Mouse (Mus musculus): ENCODE data around the gene Pank3. TPM values are rescaled to one million over a fixed set of nuclear protein-coding genes. Genes with fewer than 3 reads are reported as not detected.

Pank3 gene
- total and polyA plus RNA-seq, 3 experiments = 4.8 to 21.8 (median 19.4) TPM

GRCm38 (mm10) chr11:35798495-35798820, 29.2 kb downstream of the Pank3 start:
- no peak overlapping the region for H3K9ac ChIP-seq (ENCODE audit: low read depth, low read length)
- intact Hi-C loops (cut with DNase I) = no loop called here
- no peaks in the 10 kb centered on the region for H3K36me3 ChIP-seq (ENCODE audit: control insufficient read depth, insufficient read depth, low read length)
- no peaks in the 10 kb centered on the region for H3K79me2 ChIP-seq (replicated peaks; ENCODE audit: control insufficient read depth, insufficient read depth, low read length)
- no peak for DNase-seq
- no peaks in the 10 kb centered on the region for H3K4me1 ChIP-seq (ENCODE audit: control insufficient read depth, insufficient read depth, low read length)
- H3K27ac ChIP-seq = no peak overlapping the region
- TF ChIP-seq POLR2A (IDR thresholded peaks at IDR 0.05; ENCODE audit: insufficient read depth, low read depth, low read length) = no peak
- no peak for TF ChIP-seq CTCF (IDR thresholded peaks at IDR 0.05)
- no peak for TF ChIP-seq EP300 (IDR thresholded peaks at IDR 0.05; ENCODE audit: insufficient read depth, low read depth, low read length)
- WGBS = 4% methylated on average over 23 of the region's 23 CpGs
- H3K27me3 ChIP-seq (ENCODE audit: control insufficient read depth, insufficient read depth, low read length) = peaks cover 12% of the 10 kb centered on the region
- H3K4me3 ChIP-seq = no peak overlapping the region

GRCm38 (mm10) chr11:35798874-35799273, 29.6 kb downstream of the Pank3 start, which contains the start of gene Fbll1:
Gene Fbll1 (minus strand): TSS chr11:35798884.
- no peaks in the 10 kb centered on the region for H3K4me1 ChIP-seq (ENCODE audit: control insufficient read depth, insufficient read depth, low read length)
- no peaks in the 10 kb centered on the region for H3K36me3 ChIP-seq (ENCODE audit: control insufficient read depth, insufficient read depth, low read length)
- H3K27ac ChIP-seq = no peak within 1 kb of the TSS
- intact Hi-C loops (cut with DNase I) = no loop called here
- no peak within 1 kb of the TSS for H3K9ac ChIP-seq (ENCODE audit: low read depth, low read length)
- peak in 1 of 2 experiments; percentile 22 for DNase-seq
- peaks cover 12% of the 10 kb centered on the region for H3K27me3 ChIP-seq (ENCODE audit: control insufficient read depth, insufficient read depth, low read length)
- no peak for TF ChIP-seq EP300 (IDR thresholded peaks at IDR 0.05; ENCODE audit: insufficient read depth, low read depth, low read length)
- TF ChIP-seq CTCF (IDR thresholded peaks at IDR 0.05) = no peak
- TF ChIP-seq POLR2A (IDR thresholded peaks at IDR 0.05; ENCODE audit: insufficient read depth, low read depth, low read length) = no peak
- H3K79me2 ChIP-seq (replicated peaks; ENCODE audit: control insufficient read depth, insufficient read depth, low read length) = no peaks in the 10 kb centered on the region
- no peak within 1 kb of the TSS for H3K4me3 ChIP-seq
- WGBS = 17% methylated on average over 11 of the region's 11 CpGs

- H3K4me3 ChIP-seq = no peak overlapping the region
- peaks cover 12% of the 10 kb centered on the region for H3K27me3 ChIP-seq (ENCODE audit: control insufficient read depth, insufficient read depth, low read length)
- H3K9ac ChIP-seq (ENCODE audit: low read depth, low read length) = no peak overlapping the region
- intact Hi-C loops (cut with DNase I) = no loop called here
- no peak overlapping the region for H3K27ac ChIP-seq
- no peaks in the 10 kb centered on the region for H3K4me1 ChIP-seq (ENCODE audit: control insufficient read depth, insufficient read depth, low read length)
- no peak for DNase-seq
- WGBS = 68% methylated on average over 5 of the region's 5 CpGs
- H3K36me3 ChIP-seq (ENCODE audit: control insufficient read depth, insufficient read depth, low read length) = no peaks in the 10 kb centered on the region
- H3K79me2 ChIP-seq (replicated peaks; ENCODE audit: control insufficient read depth, insufficient read depth, low read length) = no peaks in the 10 kb centered on the region
- TF ChIP-seq CTCF (IDR thresholded peaks at IDR 0.05) = no peak
- no peak for TF ChIP-seq POLR2A (IDR thresholded peaks at IDR 0.05; ENCODE audit: insufficient read depth, low read depth, low read length)
- TF ChIP-seq EP300 (IDR thresholded peaks at IDR 0.05; ENCODE audit: insufficient read depth, low read depth, low read length) = no peak
Observed at GRCm38 (mm10) chr11:35801332-35801731, 32.0 kb downstream of the Pank3 start.

- Histone ChIP-seq H3K4me3 (no peak overlapping the region), H3K9ac (ENCODE audit: low read depth, low read length) (no peak overlapping the region), H3K36me3 (ENCODE audit: control insufficient read depth, insufficient read depth, low read length) (no peaks in the 10 kb centered on the region), H3K27me3 (ENCODE audit: control insufficient read depth, insufficient read depth, low read length) (no peaks in the 10 kb centered on the region), H3K4me1 (ENCODE audit: control insufficient read depth, insufficient read depth, low read length) (no peaks in the 10 kb centered on the region), H3K27ac (no peak overlapping the region), H3K79me2 (replicated peaks; ENCODE audit: control insufficient read depth, insufficient read depth, low read length) (no peaks in the 10 kb centered on the region)
- WGBS = 88% methylated on average over 10 of the region's 10 CpGs
- no peak for DNase-seq
- intact Hi-C loops (cut with DNase I) = no loop called here
- no peak for TF ChIP-seq EP300 (IDR thresholded peaks at IDR 0.05; ENCODE audit: insufficient read depth, low read depth, low read length)
- TF ChIP-seq POLR2A (IDR thresholded peaks at IDR 0.05; ENCODE audit: insufficient read depth, low read depth, low read length) = no peak
- no peak for TF ChIP-seq CTCF (IDR thresholded peaks at IDR 0.05)
Observed at GRCm38 (mm10) chr11:35811458-35811857, 42.2 kb downstream of the Pank3 start.

GRCm38 (mm10) chr11:35816316-35816715, 47.0 kb downstream of the Pank3 start:
- TF ChIP-seq CTCF (IDR thresholded peaks at IDR 0.05) (no peak), EP300 (IDR thresholded peaks at IDR 0.05; ENCODE audit: insufficient read depth, low read depth, low read length) (no peak), POLR2A (IDR thresholded peaks at IDR 0.05; ENCODE audit: insufficient read depth, low read depth, low read length) (no peak)
- no peak overlapping the region for H3K4me3 ChIP-seq
- H3K27ac ChIP-seq = no peak overlapping the region
- no peak overlapping the region for H3K9ac ChIP-seq (ENCODE audit: low read depth, low read length)
- H3K4me1 ChIP-seq (ENCODE audit: control insufficient read depth, insufficient read depth, low read length) = no peaks in the 10 kb centered on the region
- H3K36me3 ChIP-seq (ENCODE audit: control insufficient read depth, insufficient read depth, low read length) = no peaks in the 10 kb centered on the region; the same call in 1 of the 2 replicates
- intact Hi-C loops (cut with DNase I) = no loop called here
- no peak for DNase-seq
- no peaks in the 10 kb centered on the region for H3K79me2 ChIP-seq (replicated peaks; ENCODE audit: control insufficient read depth, insufficient read depth, low read length)
- WGBS = 74% methylated on average over 12 of the region's 12 CpGs
- no peaks in the 10 kb centered on the region for H3K27me3 ChIP-seq (ENCODE audit: control insufficient read depth, insufficient read depth, low read length)

GRCm38 (mm10) chr11:35827714-35828113, 58.4 kb downstream of the Pank3 start:
- Histone ChIP-seq H3K4me1 (ENCODE audit: control insufficient read depth, insufficient read depth, low read length) (no peaks in the 10 kb centered on the region), H3K27ac (no peak overlapping the region), H3K36me3 (ENCODE audit: control insufficient read depth, insufficient read depth, low read length) (peaks cover 4% of the 10 kb centered on the region), H3K4me3 (no peak overlapping the region), H3K9ac (ENCODE audit: low read depth, low read length) (no peak overlapping the region), H3K27me3 (ENCODE audit: control insufficient read depth, insufficient read depth, low read length) (no peaks in the 10 kb centered on the region), H3K79me2 (replicated peaks; ENCODE audit: control insufficient read depth, insufficient read depth, low read length) (peaks cover 1% of the 10 kb centered on the region; the same call in 1 of the 2 replicates)
- no peak for TF ChIP-seq POLR2A (IDR thresholded peaks at IDR 0.05; ENCODE audit: insufficient read depth, low read depth, low read length)
- no peak for TF ChIP-seq CTCF (IDR thresholded peaks at IDR 0.05)
- no peak for TF ChIP-seq EP300 (IDR thresholded peaks at IDR 0.05; ENCODE audit: insufficient read depth, low read depth, low read length)
- intact Hi-C loops (cut with DNase I) = no loop called here
- no peak for DNase-seq
- 91% methylated on average over 6 of the region's 6 CpGs for WGBS
